Mouse (Mus musculus): ENCODE measurements at regions not wholly inside any gene's neighbourhood (a gene's known extent, or its start where the extent isn't known, plus 50 kb on each side); places are given as distances from the start of the nearest gene placed in this dataset.

- no peaks in the 10 kb centered on the region for H3K4me1 ChIP-seq (ENCODE audit: insufficient read depth)
- ATAC-seq = no peak
- no peak for TF ChIP-seq CTCF (IDR thresholded peaks at IDR 0.05; ENCODE audit: low read depth)
- WGBS = 53% methylated on average over 3 of the region's 3 CpGs
- no peak overlapping the region for H3K4me3 ChIP-seq (ENCODE audit: low read depth, low read length)
- no peaks in the 10 kb centered on the region for H3K27me3 ChIP-seq (ENCODE audit: insufficient read depth, low read length)
- no peak overlapping the region for H3K4me2 ChIP-seq (ENCODE audit: low read depth)
- no peak for DNase-seq
- H3K9me3 ChIP-seq (ENCODE audit: low read length) = no peaks in the 10 kb centered on the region
- no peak overlapping the region for H3K9ac ChIP-seq
- no peaks in the 10 kb centered on the region for H3K36me3 ChIP-seq (ENCODE audit: insufficient read depth)
- no peak overlapping the region for H3K27ac ChIP-seq (ENCODE audit: low read depth, low read length)
Observed at GRCm38 (mm10) chr12:26144616-26145015, 270.4 kb downstream of the Rnf144a start.

- Histone ChIP-seq H3K27ac (ENCODE audit: low read depth, low read length) (no peak overlapping the region), H3K4me2 (ENCODE audit: low read depth) (no peak overlapping the region), H3K9me3 (ENCODE audit: low read length) (no peaks in the 10 kb centered on the region), H3K27me3 (ENCODE audit: insufficient read depth, low read length) (no peaks in the 10 kb centered on the region), H3K4me1 (ENCODE audit: insufficient read depth) (no peaks in the 10 kb centered on the region), H3K36me3 (ENCODE audit: insufficient read depth) (no peaks in the 10 kb centered on the region), H3K4me3 (ENCODE audit: low read depth, low read length) (no peak overlapping the region), H3K9ac (no peak overlapping the region)
- ATAC-seq (peak; percentile 42; the same call in 1 of the 2 replicates), DNase-seq (no peak)
- 29% methylated on average over 6 of the region's 6 CpGs for WGBS
- no peak for TF ChIP-seq CTCF (IDR thresholded peaks at IDR 0.05; ENCODE audit: low read depth)
Observed at GRCm38 (mm10) chr12:26143411-26143810, 271.6 kb downstream of the Rnf144a start.

DNA sequence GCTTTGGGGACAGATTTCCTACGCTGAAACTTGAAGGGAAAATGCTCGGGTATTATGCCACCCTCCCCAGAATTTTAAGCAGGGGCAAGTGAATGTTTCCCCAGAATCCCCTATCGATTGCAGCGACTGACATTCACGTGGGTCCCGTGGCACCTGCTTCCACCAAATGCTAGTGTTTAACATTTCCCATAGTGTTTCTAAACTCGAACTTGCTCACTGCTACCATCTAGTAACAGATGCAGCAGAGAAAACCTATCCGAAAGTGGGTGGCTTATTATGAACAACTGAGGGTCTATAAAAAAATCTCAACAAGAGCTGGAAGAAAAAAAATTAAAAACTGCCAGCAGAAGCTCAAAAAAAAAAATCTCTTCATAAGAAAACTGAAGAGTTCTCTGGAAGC lies 284.2 kb downstream of the Rnf144a start:
- Histone ChIP-seq H3K27me3 (ENCODE audit: insufficient read depth, low read length) (no peaks in the 10 kb centered on the region), H3K9me3 (ENCODE audit: low read length) (no peaks in the 10 kb centered on the region), H3K36me3 (ENCODE audit: insufficient read depth) (no peaks in the 10 kb centered on the region), H3K27ac (ENCODE audit: low read depth, low read length) (no peak overlapping the region), H3K9ac (no peak overlapping the region), H3K4me3 (ENCODE audit: low read depth, low read length) (no peak overlapping the region), H3K4me2 (ENCODE audit: low read depth) (no peak overlapping the region), H3K4me1 (ENCODE audit: insufficient read depth) (no peaks in the 10 kb centered on the region; the same call in 1 of the 2 replicates)
- ATAC-seq (no peak), DNase-seq (peak; percentile 61)
- TF ChIP-seq CTCF (IDR thresholded peaks at IDR 0.05; ENCODE audit: low read depth) = no peak
- WGBS = 73% methylated on average over 8 of the region's 8 CpGs

DNA sequence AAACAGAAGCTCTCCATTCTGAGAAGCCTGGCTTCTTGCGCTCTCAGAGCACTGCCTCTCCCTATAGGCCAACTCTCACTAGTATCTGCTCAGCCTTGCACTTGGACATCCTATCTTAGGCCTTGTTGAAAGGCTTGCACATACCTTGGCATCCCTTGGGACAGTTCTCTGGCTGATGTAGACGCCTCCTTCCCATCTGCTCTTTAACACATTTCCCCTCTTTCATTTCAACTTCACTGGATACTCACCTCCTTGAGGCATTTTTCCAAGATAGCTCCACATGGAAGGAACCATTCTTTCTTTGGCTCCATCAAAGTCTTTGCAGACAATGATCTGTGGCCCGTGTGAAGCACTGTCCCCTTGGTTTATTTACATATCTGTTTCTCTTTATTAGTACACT lies 285.0 kb downstream of the Rnf144a start:
- TF ChIP-seq CTCF (IDR thresholded peaks at IDR 0.05; ENCODE audit: low read depth) = no peak
- Histone ChIP-seq H3K27me3 (ENCODE audit: insufficient read depth, low read length) (no peaks in the 10 kb centered on the region), H3K9ac (no peak overlapping the region), H3K36me3 (ENCODE audit: insufficient read depth) (no peaks in the 10 kb centered on the region), H3K4me3 (ENCODE audit: low read depth, low read length) (no peak overlapping the region), H3K4me2 (ENCODE audit: low read depth) (no peak overlapping the region), H3K4me1 (ENCODE audit: insufficient read depth) (no peaks in the 10 kb centered on the region; the same call in none of the 2 replicates), H3K27ac (ENCODE audit: low read depth, low read length) (peak overlapping the region; percentile 29; the same call in 1 of the 2 replicates), H3K9me3 (ENCODE audit: low read length) (no peaks in the 10 kb centered on the region)
- DNase-seq (no peak), ATAC-seq (0 out of 2 replicates have a peak, but pooled peaks have one; percentile 32)
- WGBS = 81% methylated on average over 3 of the region's 3 CpGs

DNA sequence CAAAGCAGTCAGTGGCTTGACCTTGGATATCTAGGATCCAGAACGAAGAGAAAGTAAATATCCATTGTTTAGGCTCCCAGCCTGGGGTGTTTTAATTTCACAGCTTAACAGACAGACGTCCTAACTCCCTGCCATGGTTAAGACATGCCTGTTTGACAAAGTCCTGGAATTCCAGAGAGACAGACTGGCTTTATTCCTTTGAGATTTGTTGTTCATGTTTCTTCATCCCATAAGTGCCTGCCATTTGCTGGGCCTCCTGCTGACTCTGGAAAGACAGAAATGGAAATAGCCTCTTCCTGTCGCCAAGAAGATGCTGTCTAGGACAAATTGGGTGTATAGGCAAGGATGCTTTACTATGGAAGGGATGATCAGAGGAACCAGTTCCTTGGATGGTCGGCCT lies 285.5 kb downstream of the Rnf144a start:
- no peaks in the 10 kb centered on the region for H3K36me3 ChIP-seq (ENCODE audit: insufficient read depth)
- WGBS = 49% methylated on average over 4 of the region's 4 CpGs
- no peak overlapping the region for H3K4me2 ChIP-seq (ENCODE audit: low read depth)
- H3K4me1 ChIP-seq (ENCODE audit: insufficient read depth) = no peaks in the 10 kb centered on the region; the same call in none of the 2 replicates
- DNase-seq (peak; percentile 54), ATAC-seq (peak; percentile 60)
- H3K9me3 ChIP-seq (ENCODE audit: low read length) = no peaks in the 10 kb centered on the region
- no peak overlapping the region for H3K4me3 ChIP-seq (ENCODE audit: low read depth, low read length)
- no peak for TF ChIP-seq CTCF (IDR thresholded peaks at IDR 0.05; ENCODE audit: low read depth)
- H3K9ac ChIP-seq = no peak overlapping the region
- peak overlapping the region; percentile 29; the same call in 1 of the 2 replicates for H3K27ac ChIP-seq (ENCODE audit: low read depth, low read length)
- no peaks in the 10 kb centered on the region for H3K27me3 ChIP-seq (ENCODE audit: insufficient read depth, low read length)

GRCm38 (mm10) chr12:26128851-26129250 lies 286.2 kb downstream of the Rnf144a start:
- H3K9ac ChIP-seq = no peak overlapping the region
- H3K27ac ChIP-seq (ENCODE audit: low read depth, low read length) = no peak overlapping the region
- H3K27me3 ChIP-seq (ENCODE audit: insufficient read depth, low read length) = no peaks in the 10 kb centered on the region
- H3K36me3 ChIP-seq (ENCODE audit: insufficient read depth) = no peaks in the 10 kb centered on the region
- ATAC-seq (no peak), DNase-seq (no peak)
- no peaks in the 10 kb centered on the region for H3K9me3 ChIP-seq (ENCODE audit: low read length)
- H3K4me2 ChIP-seq (ENCODE audit: low read depth) = no peak overlapping the region
- no peaks in the 10 kb centered on the region; the same call in none of the 2 replicates for H3K4me1 ChIP-seq (ENCODE audit: insufficient read depth)
- H3K4me3 ChIP-seq (ENCODE audit: low read depth, low read length) = no peak overlapping the region
- TF ChIP-seq CTCF (IDR thresholded peaks at IDR 0.05; ENCODE audit: low read depth) = no peak

DNA sequence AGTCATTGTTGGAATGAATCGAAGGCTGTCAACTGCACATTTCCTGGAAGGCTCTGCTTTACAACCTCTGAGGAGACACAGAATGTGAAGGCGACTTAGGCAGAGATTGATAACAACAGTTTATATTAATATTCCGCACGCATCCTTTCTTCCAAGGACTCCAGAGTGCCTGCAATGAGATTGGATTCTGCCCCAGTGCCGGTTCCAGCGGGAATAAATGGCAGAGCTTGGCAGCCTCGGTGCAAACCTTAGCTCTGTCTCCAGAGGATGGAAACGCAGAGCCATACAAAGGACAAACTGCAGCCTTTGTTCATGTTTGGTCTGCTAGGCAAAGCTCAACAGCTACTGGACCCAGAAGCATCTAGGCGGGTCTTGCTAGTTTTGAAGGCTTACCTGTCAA lies 288.8 kb downstream of the Rnf144a start:
- no peak for TF ChIP-seq CTCF (IDR thresholded peaks at IDR 0.05; ENCODE audit: low read depth)
- Histone ChIP-seq H3K36me3 (ENCODE audit: insufficient read depth) (no peaks in the 10 kb centered on the region), H3K9me3 (ENCODE audit: low read length) (no peaks in the 10 kb centered on the region), H3K27me3 (ENCODE audit: insufficient read depth, low read length) (no peaks in the 10 kb centered on the region), H3K4me1 (ENCODE audit: insufficient read depth) (no peaks in the 10 kb centered on the region; the same call in none of the 2 replicates), H3K4me3 (ENCODE audit: low read depth, low read length) (no peak overlapping the region), H3K9ac (no peak overlapping the region), H3K27ac (ENCODE audit: low read depth, low read length) (0 out of 2 replicates have a peak overlapping the region, but pooled peaks have one; percentile 2), H3K4me2 (ENCODE audit: low read depth) (no peak overlapping the region)
- DNase-seq (no peak), ATAC-seq (peak; percentile 56)
- WGBS = 46% methylated on average over 9 of the region's 9 CpGs

Data from forebrain, postnatal 0 days (tissue).